Mouse (Mus musculus): ENCODE results near the gene Cmc1. TPM values are rescaled to one million over a fixed set of nuclear protein-coding genes. Genes with fewer than 3 reads are reported as not detected.

Cmc1 gene
- polyA plus RNA-seq, 1 experiment from 2014 or later, result 14.8 TPM

DNA sequence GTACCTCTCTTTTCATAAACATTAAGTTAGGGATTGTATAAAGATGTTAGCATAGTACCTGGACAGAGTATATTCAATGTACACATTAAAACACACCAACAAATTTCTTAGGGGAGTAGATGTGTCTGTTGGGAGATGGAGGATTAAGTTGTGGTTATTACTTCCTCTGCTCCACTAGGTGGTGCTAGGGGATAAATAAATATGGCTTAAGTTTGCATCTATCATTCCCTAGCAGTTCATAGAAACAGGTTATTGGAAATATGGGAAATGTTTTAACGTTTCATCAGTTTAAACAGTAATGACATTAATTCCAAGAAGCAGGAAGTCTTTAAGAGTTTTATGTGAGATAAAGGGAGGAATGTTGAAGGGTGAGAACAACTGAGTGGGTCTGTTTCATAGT, 96.7 kb downstream of the Cmc1 start:
- H3K36me3 ChIP-seq (ENCODE audit: control insufficient read depth, insufficient read depth), result peaks cover 19% of the 10 kb centered on the region
- ATAC-seq (ENCODE audit: low read depth), result no peak
- 18% methylated on average over 1 of the region's 1 CpGs for WGBS (ENCODE audit: insufficient replicate concordance)

DNA sequence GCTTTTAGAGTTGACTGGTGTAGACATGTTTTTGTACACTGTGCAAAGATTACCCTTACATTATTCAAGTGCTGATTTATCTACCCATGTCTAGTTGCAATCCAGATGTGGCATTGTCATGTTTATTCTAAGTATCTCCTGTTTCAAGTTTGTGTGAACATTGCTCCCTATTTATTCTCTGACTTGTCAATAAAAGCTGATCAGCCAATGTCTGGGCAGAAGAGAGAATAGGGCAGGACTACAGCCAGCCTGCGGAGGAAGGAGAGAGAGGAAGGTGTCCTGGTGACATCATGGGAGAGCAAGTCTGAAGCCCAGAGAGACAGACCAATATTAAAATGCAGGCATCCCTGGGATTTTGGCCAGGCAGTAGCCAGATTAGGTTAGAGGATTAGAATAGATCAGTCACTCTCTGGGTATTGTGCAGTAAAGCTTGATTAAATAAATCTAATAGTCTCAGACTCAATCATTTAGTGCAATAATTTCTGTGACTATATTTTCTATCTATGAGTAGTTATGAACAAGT, 104.9 kb downstream of the Cmc1 start:
- no peak for ATAC-seq (ENCODE audit: low read depth)
- peaks cover 9% of the 10 kb centered on the region for H3K4me1 ChIP-seq (ENCODE audit: control insufficient read depth, low read depth, low read length)
- whole genome bisulfite sequencing (ENCODE audit: insufficient replicate concordance), result 60% methylated on average over 1 of the region's 1 CpGs
- no peak overlapping the region for H3K4me3 ChIP-seq (ENCODE audit: low read depth, low read length)
- peaks cover 6% of the 10 kb centered on the region for H3K36me3 ChIP-seq (ENCODE audit: control insufficient read depth, insufficient read depth)
- H3K27ac ChIP-seq (ENCODE audit: low read length), result no peak overlapping the region
- no peak overlapping the region for H3K4me2 ChIP-seq (ENCODE audit: low read depth, low read length)
- H3K9ac ChIP-seq (ENCODE audit: low read depth, low read length), result no peak overlapping the region
- no peaks in the 10 kb centered on the region for H3K27me3 ChIP-seq (ENCODE audit: control insufficient read depth, insufficient read depth, low read depth, low read length)
- H3K9me3 ChIP-seq (replicated peaks; ENCODE audit: control insufficient read depth, low read length), result no peaks in the 10 kb centered on the region

More for the DNA sequence above, 96.7 kb downstream of the Cmc1 start:
- Histone ChIP-seq H3K27me3 (ENCODE audit: control insufficient read depth, insufficient read depth, low read depth, low read length) (no peaks in the 10 kb centered on the region), H3K9ac (ENCODE audit: low read depth, low read length) (no peak overlapping the region), H3K4me2 (ENCODE audit: low read depth, low read length) (no peak overlapping the region), H3K4me3 (ENCODE audit: low read depth, low read length) (no peak overlapping the region), H3K9me3 (replicated peaks; ENCODE audit: control insufficient read depth, low read length) (no peaks in the 10 kb centered on the region), H3K4me1 (ENCODE audit: control insufficient read depth, low read depth, low read length) (no peaks in the 10 kb centered on the region), H3K27ac (ENCODE audit: low read length) (no peak overlapping the region)

DNA sequence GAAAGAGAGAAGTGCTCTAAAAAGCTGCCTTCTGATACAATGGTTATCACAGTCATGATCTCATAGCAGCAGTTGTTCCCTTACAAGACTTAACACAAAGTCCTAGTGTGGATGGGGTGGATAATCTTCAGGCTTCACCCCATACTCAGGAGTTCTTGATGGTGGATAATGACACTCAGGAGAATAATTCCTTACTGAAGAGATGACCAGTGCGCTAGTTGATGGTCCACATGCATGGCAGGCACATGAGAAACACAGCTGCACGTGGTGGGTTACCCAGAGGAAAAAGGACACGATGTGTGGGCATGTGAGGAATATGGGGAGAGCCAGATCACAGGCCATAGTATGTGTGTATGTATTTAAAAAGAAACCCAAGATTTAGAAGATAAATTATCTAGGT, 106.4 kb downstream of the Cmc1 start:
- Histone ChIP-seq H3K9me3 (replicated peaks; ENCODE audit: control insufficient read depth, low read length) (no peaks in the 10 kb centered on the region), H3K4me1 (ENCODE audit: control insufficient read depth, low read depth, low read length) (peaks cover 13% of the 10 kb centered on the region), H3K27me3 (ENCODE audit: control insufficient read depth, insufficient read depth, low read depth, low read length) (no peaks in the 10 kb centered on the region), H3K9ac (ENCODE audit: low read depth, low read length) (no peak overlapping the region), H3K4me2 (ENCODE audit: low read depth, low read length) (no peak overlapping the region), H3K36me3 (ENCODE audit: control insufficient read depth, insufficient read depth) (no peaks in the 10 kb centered on the region; the same call in 1 of the 2 replicates), H3K4me3 (ENCODE audit: low read depth, low read length) (no peak overlapping the region), H3K27ac (ENCODE audit: low read length) (no peak overlapping the region)
- no peak for ATAC-seq (ENCODE audit: low read depth)
- WGBS (ENCODE audit: insufficient replicate concordance), result 82% methylated on average over 3 of the region's 3 CpGs

DNA sequence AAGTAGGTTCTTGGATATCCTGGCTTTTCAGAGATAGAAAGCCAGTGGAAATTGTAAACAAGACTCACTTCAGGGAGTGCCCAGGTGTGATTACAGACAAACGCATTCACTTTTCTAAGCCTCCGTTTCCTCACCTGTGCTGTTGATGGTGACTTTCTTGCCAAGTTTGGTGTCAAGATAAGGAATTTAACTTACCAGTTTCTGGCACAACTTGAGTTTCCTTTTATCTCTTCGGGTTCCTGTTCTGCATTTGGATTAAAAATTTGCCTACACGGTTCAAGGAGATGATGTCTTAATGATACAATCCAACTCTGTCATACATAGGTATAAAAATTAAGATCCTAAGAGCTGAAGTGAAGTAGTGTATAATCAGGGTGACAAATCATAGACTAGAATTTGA, 107.2 kb downstream of the Cmc1 start:
- no peak overlapping the region for H3K4me3 ChIP-seq (ENCODE audit: low read depth, low read length)
- H3K4me2 ChIP-seq (ENCODE audit: low read depth, low read length), result no peak overlapping the region
- 60% methylated on average over 4 of the region's 4 CpGs for WGBS (ENCODE audit: insufficient replicate concordance)
- no peak overlapping the region for H3K9ac ChIP-seq (ENCODE audit: low read depth, low read length)
- H3K27ac ChIP-seq (ENCODE audit: low read length), result no peak overlapping the region
- no peaks in the 10 kb centered on the region for H3K36me3 ChIP-seq (ENCODE audit: control insufficient read depth, insufficient read depth)
- H3K9me3 ChIP-seq (replicated peaks; ENCODE audit: control insufficient read depth, low read length), result no peaks in the 10 kb centered on the region
- no peaks in the 10 kb centered on the region for H3K27me3 ChIP-seq (ENCODE audit: control insufficient read depth, insufficient read depth, low read depth, low read length)
- ATAC-seq (ENCODE audit: low read depth), result no peak
- peaks cover 13% of the 10 kb centered on the region for H3K4me1 ChIP-seq (ENCODE audit: control insufficient read depth, low read depth, low read length)

DNA sequence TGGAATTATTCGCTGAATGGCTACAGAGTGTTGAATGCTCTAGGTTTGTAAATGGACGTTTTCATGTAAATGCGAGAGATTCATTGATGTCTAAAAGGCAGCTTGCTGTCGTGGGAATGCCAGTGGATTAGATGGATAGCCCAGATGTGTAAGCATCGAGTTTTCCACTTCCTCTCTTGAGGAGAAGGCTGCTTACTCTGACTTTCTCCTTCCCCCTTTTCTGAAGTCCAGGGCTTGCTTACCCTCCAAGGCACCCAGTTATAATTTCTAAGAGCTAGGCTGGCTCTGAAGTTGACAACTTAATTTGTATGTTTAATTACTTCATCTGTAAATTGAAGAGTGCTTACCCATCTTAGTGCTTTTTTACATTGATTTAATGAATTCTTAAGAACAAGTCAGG, 108.3 kb downstream of the Cmc1 start:
- Histone ChIP-seq H3K4me2 (ENCODE audit: low read depth, low read length) (peak overlapping the region; percentile 83), H3K9me3 (replicated peaks; ENCODE audit: control insufficient read depth, low read length) (no peaks in the 10 kb centered on the region), H3K27ac (ENCODE audit: low read length) (no peak overlapping the region), H3K4me1 (ENCODE audit: control insufficient read depth, low read depth, low read length) (peaks cover 13% of the 10 kb centered on the region), H3K4me3 (ENCODE audit: low read depth, low read length) (peak overlapping the region; percentile 87), H3K9ac (ENCODE audit: low read depth, low read length) (peak overlapping the region; percentile 92), H3K36me3 (ENCODE audit: control insufficient read depth, insufficient read depth) (no peaks in the 10 kb centered on the region), H3K27me3 (ENCODE audit: control insufficient read depth, insufficient read depth, low read depth, low read length) (no peaks in the 10 kb centered on the region)
- WGBS (ENCODE audit: insufficient replicate concordance), result 25% methylated on average over 5 of the region's 5 CpGs
- no peak for ATAC-seq (ENCODE audit: low read depth)

DNA sequence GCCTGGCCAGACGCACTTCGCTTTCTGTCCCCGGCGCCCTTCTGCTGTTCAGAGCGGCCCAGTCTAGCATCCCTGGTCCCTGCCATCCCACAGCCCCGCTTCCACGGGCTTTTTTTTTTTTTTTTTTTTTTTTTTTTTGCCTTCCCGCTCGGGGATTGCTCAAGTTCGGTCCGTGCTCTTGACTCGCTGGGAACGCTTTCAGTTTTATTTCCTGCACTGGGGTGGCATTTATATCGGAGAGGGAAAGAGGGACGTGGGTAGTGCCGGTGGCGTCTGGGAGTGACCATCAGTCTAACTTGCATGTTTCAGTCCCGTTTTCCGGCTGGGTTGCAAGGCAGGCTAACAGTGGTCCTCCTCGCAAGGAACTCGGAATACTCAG, 109.0 kb downstream of the Cmc1 start:
- WGBS (ENCODE audit: insufficient replicate concordance), result under 1% methylated on average over 21 of the region's 21 CpGs
- Histone ChIP-seq H3K27ac (ENCODE audit: low read length) (peak overlapping the region; percentile 96), H3K36me3 (ENCODE audit: control insufficient read depth, insufficient read depth) (no peaks in the 10 kb centered on the region), H3K4me1 (ENCODE audit: control insufficient read depth, low read depth, low read length) (peaks cover 13% of the 10 kb centered on the region), H3K9ac (ENCODE audit: low read depth, low read length) (peak overlapping the region; percentile 92), H3K4me3 (ENCODE audit: low read depth, low read length) (peak overlapping the region; percentile 87), H3K27me3 (ENCODE audit: control insufficient read depth, insufficient read depth, low read depth, low read length) (no peaks in the 10 kb centered on the region), H3K9me3 (replicated peaks; ENCODE audit: control insufficient read depth, low read length) (no peaks in the 10 kb centered on the region), H3K4me2 (ENCODE audit: low read depth, low read length) (peak overlapping the region; percentile 83)
- ATAC-seq (ENCODE audit: low read depth), result no peak

DNA sequence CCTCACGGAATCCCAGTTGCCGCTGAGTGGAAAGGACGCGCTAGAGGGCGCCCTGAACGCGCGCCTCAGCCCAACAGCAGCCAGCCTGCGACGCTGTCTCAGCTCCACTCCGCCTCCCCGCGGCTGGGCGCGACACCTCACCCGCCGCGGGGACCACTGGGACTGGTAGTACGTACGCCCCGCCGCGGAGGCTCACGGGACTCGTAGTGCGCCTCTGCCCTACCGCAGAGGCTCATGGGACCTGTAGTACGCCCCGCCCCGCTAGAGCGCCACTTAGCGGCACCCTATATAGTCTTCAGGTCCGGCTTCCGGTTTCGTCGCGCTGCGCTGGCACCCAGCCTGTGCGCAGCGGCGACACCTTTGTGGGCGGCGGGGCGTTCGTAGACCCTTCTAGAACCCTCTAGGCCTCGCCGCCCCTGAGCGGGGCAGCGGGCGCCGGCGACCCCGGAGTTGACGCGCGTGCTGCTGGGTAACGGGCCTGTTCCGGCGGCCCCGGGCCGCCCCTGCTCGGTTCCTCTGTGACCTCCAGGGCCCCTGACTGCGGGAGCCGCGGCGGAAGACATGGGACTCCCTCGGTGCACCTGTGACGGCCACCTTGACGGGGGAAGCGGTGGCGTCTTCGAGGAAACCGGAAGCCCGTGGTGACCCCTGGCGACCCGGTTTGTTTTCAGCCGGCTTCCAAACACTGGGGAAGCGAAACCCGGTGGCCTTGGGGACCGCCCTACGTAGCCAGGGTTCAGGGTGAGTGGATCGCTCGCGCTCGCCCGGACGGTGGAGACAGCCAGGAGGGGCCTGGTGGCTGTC, 109.6 kb downstream of the Cmc1 start, which contains the start of gene Azi2:
Gene Azi2, plus strand, starts transcription at position 282 of the 804 bp plus-strand sequence.
- Histone ChIP-seq H3K9me3 (replicated peaks; ENCODE audit: control insufficient read depth, low read length) (no peaks in the 10 kb centered on the region), H3K4me1 (ENCODE audit: control insufficient read depth, low read depth, low read length) (peaks cover 13% of the 10 kb centered on the region), H3K27ac (ENCODE audit: low read length) (peak within 1 kb of the TSS; percentile 96), H3K27me3 (ENCODE audit: control insufficient read depth, insufficient read depth, low read depth, low read length) (no peaks in the 10 kb centered on the region), H3K9ac (ENCODE audit: low read depth, low read length) (peak within 1 kb of the TSS; percentile 92), H3K4me2 (ENCODE audit: low read depth, low read length) (peak within 1 kb of the TSS; percentile 86), H3K4me3 (ENCODE audit: low read depth, low read length) (peak within 1 kb of the TSS; percentile 87), H3K36me3 (ENCODE audit: control insufficient read depth, insufficient read depth) (no peaks in the 10 kb centered on the region)
- peak; percentile 98 for ATAC-seq (ENCODE audit: low read depth)
- under 1% methylated on average over 83 of the region's 87 CpGs for WGBS (ENCODE audit: insufficient replicate concordance)

DNA sequence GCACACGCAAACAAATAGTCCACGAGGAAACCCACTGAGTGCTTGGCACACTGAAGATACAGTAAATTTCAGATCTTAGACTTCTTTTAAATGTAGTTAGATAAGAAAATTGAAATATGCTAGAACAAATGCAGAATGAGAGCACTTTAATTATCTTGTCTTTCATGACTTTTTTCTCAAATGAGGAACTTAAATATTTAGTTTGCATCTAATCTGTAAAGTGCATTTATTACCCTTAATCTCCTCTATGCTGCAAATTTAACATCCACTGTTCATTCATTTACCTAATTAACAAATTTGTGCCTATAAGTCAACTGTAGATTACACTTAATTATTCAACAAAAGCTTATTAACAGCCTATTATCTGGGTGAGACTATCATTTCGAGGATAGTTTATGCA, 115.0 kb downstream of the Cmc1 start:
- H3K9ac ChIP-seq (ENCODE audit: low read depth, low read length), result no peak overlapping the region
- no peak overlapping the region for H3K27ac ChIP-seq (ENCODE audit: low read length)
- ATAC-seq (ENCODE audit: low read depth), result no peak
- WGBS (ENCODE audit: insufficient replicate concordance), result 64% methylated on average over 3 of the region's 3 CpGs
- no peaks in the 10 kb centered on the region for H3K36me3 ChIP-seq (ENCODE audit: control insufficient read depth, insufficient read depth)
- no peaks in the 10 kb centered on the region for H3K27me3 ChIP-seq (ENCODE audit: control insufficient read depth, insufficient read depth, low read depth, low read length)
- H3K4me3 ChIP-seq (ENCODE audit: low read depth, low read length), result no peak overlapping the region
- H3K9me3 ChIP-seq (replicated peaks; ENCODE audit: control insufficient read depth, low read length), result no peaks in the 10 kb centered on the region
- no peak overlapping the region for H3K4me2 ChIP-seq (ENCODE audit: low read depth, low read length)
- peaks cover 3% of the 10 kb centered on the region for H3K4me1 ChIP-seq (ENCODE audit: control insufficient read depth, low read depth, low read length)

DNA sequence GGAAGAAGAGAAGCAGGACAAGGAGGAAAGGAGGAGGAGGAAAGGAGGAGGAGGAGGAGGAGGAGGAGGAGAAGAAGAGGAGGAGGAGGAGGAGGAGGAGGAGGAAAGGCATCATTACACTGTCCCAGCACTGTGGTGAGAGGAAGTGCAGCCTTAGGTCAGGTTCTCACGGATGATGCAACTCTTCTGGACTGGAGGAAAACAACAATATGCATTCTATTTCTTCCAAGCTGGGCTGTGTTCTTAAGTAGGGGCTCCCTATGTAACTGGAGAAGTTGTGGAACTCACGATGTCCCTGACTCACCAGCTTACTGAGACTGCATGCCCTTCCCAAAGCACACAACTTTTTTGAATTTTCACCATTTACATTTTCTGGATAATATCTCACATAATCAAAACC, 118.3 kb downstream of the Cmc1 start:
- Histone ChIP-seq H3K27ac (ENCODE audit: low read length) (no peak overlapping the region), H3K4me2 (ENCODE audit: low read depth, low read length) (no peak overlapping the region), H3K9me3 (replicated peaks; ENCODE audit: control insufficient read depth, low read length) (no peaks in the 10 kb centered on the region), H3K4me3 (ENCODE audit: low read depth, low read length) (no peak overlapping the region), H3K36me3 (ENCODE audit: control insufficient read depth, insufficient read depth) (no peaks in the 10 kb centered on the region), H3K9ac (ENCODE audit: low read depth, low read length) (no peak overlapping the region), H3K4me1 (ENCODE audit: control insufficient read depth, low read depth, low read length) (no peaks in the 10 kb centered on the region), H3K27me3 (ENCODE audit: control insufficient read depth, insufficient read depth, low read depth, low read length) (no peaks in the 10 kb centered on the region)
- ATAC-seq (ENCODE audit: low read depth), result no peak
- 19% methylated on average over 2 of the region's 2 CpGs for WGBS (ENCODE audit: insufficient replicate concordance)

Data from liver, embryonic 16.5 days (tissue).